Mouse (Mus musculus): ENCODE data around the gene Olfr316.

The Olfr316 gene

GRCm38 (mm10) chr11:58804393-58804792, 51.9 kb downstream of the Olfr316 start:
- DNase-seq (ENCODE audit: low spot score in 2 of 2): no peak
